Comparison of ENCODE assay signal across 11 mouse cellular contexts in the genomic region with DNA sequence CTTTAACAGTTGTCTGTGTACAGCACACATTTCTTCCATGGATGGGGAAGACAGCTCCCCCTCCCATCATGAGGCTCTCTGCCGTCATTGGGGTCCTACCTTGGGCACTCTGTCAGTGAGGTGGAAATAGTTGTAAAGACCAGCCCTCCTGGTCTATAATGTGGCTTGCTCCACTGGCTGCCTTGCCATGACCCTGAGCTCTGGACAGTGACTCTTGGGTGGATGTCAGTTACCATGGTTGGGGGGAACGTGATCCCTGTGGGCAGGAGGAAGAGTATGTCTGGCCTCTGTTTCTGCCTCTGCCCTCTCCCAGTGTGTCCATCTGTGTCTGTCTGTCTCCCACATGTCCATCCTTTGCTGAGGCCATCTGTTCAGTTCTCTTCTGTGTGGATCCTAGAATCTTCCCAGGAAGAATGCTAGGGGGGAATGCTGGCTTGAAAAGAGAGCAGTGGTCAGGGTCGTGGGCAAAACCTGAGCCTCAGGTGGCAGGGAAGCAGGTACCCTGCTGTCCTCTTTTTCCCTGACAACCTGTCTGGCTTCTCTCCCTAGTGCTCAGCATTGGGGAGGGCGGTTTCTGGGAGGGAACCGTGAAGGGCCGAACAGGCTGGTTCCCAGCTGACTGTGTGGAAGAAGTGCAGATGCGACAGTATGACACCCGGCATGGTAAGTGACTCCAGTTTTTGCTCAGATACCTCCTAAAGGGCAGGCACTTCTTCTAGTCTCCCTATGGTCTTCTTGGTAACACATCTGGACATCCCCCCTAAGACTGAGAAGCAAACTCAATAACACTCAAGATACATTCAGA. TPM values are rescaled to one million over a fixed set of nuclear protein-coding genes. Genes with fewer than 3 reads are reported as not detected.
DNase-seq lines count a peak whose midpoint lies in the region; ATAC-seq and TF ChIP-seq lines count a peak whose summit lies in the region.
"Had no signal": no experiment of that assay in that cellular context is flagged by ENCODE, and none has a peak within 500 bp of the region (broad histone marks: within the 10 kb centered on the region; RNA-seq: fewer than 3 reads in every experiment).

No protein-coding gene starts in this region.

- H3K4me2 ChIP-seq in kidney, postnatal 0 days (ENCODE audit: low read length), result peak overlapping the region; percentile 94
- peak overlapping the region; percentile 96 for H3K4me2 ChIP-seq in embryonic facial prominence, embryonic 12.5 days (replicated peaks)
- peak overlapping the region; percentile 95 for H3K4me2 ChIP-seq in intestine, embryonic 15.5 days (replicated peaks)
- peak overlapping the region; percentile 81 for H3K4me2 ChIP-seq in neural tube, embryonic 15.5 days

- H3K9me3 ChIP-seq in kidney, postnatal 0 days (replicated peaks; ENCODE audit: low read length), result no peaks in the 10 kb centered on the region
- no peaks in the 10 kb centered on the region for H3K9me3 ChIP-seq in embryonic facial prominence, embryonic 12.5 days
- no peaks in the 10 kb centered on the region for H3K9me3 ChIP-seq in intestine, embryonic 15.5 days
- H3K9me3 ChIP-seq in neural tube, embryonic 15.5 days (replicated peaks), result no peaks in the 10 kb centered on the region
- H3K9me3 ChIP-seq: liver, embryonic 13.5 days had no signal

- WGBS in kidney, postnatal 0 days, result 65% methylated on average over 8 of the region's 8 CpGs
- WGBS in embryonic facial prominence, embryonic 12.5 days, result 67% methylated on average over 8 of the region's 8 CpGs
- WGBS in intestine, embryonic 15.5 days, result 76% methylated on average over 8 of the region's 8 CpGs
- WGBS in neural tube, embryonic 15.5 days, result 76% methylated on average over 8 of the region's 8 CpGs

- no peak overlapping the region for H3K27ac ChIP-seq in kidney, postnatal 0 days
- H3K27ac ChIP-seq in embryonic facial prominence, embryonic 12.5 days, result no peak overlapping the region
- H3K27ac ChIP-seq in intestine, embryonic 15.5 days, result no peak overlapping the region
- H3K27ac ChIP-seq in neural tube, embryonic 15.5 days (replicated peaks), result no peak overlapping the region
- H3K27ac ChIP-seq: liver, embryonic 13.5 days had no signal

- peaks cover 4% of the 10 kb centered on the region; the same call in 1 of the 2 replicates for H3K4me1 ChIP-seq in kidney, postnatal 0 days (replicated peaks; ENCODE audit: insufficient read depth, low read length)
- peaks cover 10% of the 10 kb centered on the region for H3K4me1 ChIP-seq in embryonic facial prominence, embryonic 12.5 days
- H3K4me1 ChIP-seq in intestine, embryonic 15.5 days (replicated peaks), result 0 out of 2 replicates have a peak, but pooled peaks cover 8% of the 10 kb centered on the region
- H3K4me1 ChIP-seq in neural tube, embryonic 15.5 days, result peaks cover 15% of the 10 kb centered on the region

- DNase-seq in kidney, postnatal 0 days (ENCODE audit: low spot score), result no peak
- no peak for DNase-seq in kidney, adult 18-20 months
- DNase-seq in layer of hippocampus, postnatal 36 days, result no peak
- no peak for DNase-seq in embryo, embryonic 10 days (ENCODE audit: low spot score)
- DNase-seq in adrenal gland, postnatal 25 days, result no peak
- DNase-seq: gastrocnemius, postnatal 10 days; liver, embryonic 13.5 days; thymus, postnatal 4 days had no signal

- H3K4me3 ChIP-seq in kidney, postnatal 0 days (replicated peaks; ENCODE audit: low read depth, low read length), result peak overlapping the region; percentile 51; the same call in 1 of the 2 replicates
- peak overlapping the region; percentile 71 for H3K4me3 ChIP-seq in embryonic facial prominence, embryonic 12.5 days
- peak overlapping the region; percentile 59; the same call in 1 of the 2 replicates for H3K4me3 ChIP-seq in intestine, embryonic 15.5 days (replicated peaks)
- peak overlapping the region; percentile 54 for H3K4me3 ChIP-seq in neural tube, embryonic 15.5 days (replicated peaks)

- no peak overlapping the region for H3K9ac ChIP-seq in kidney, postnatal 0 days (ENCODE audit: low read depth, low read length)
- H3K9ac ChIP-seq in embryonic facial prominence, embryonic 12.5 days, result peak overlapping the region; percentile 74; the same call in 1 of the 2 replicates
- H3K9ac ChIP-seq in intestine, embryonic 15.5 days, result no peak overlapping the region
- H3K9ac ChIP-seq in neural tube, embryonic 15.5 days (replicated peaks), result peak overlapping the region; percentile 65; the same call in 1 of the 2 replicates
- H3K9ac ChIP-seq: liver, embryonic 13.5 days had no signal

- ATAC-seq in kidney, postnatal 0 days (replicated peaks; ENCODE audit: low FRiP score, low read depth), result no peak
- ATAC-seq in embryonic facial prominence, embryonic 12.5 days (ENCODE audit: insufficient number of reproducible peaks, insufficient read depth, low FRiP score, low TSS enrichment), result no peak
- ATAC-seq in intestine, embryonic 15.5 days, result no peak
- ATAC-seq in neural tube, embryonic 15.5 days (ENCODE audit: low FRiP score), result no peak

- peaks cover 14% of the 10 kb centered on the region; the same call in 1 of the 2 replicates for H3K27me3 ChIP-seq in kidney, postnatal 0 days (ENCODE audit: insufficient read depth, low read length)
- H3K27me3 ChIP-seq in embryonic facial prominence, embryonic 12.5 days, result peaks cover 43% of the 10 kb centered on the region
- peaks cover 28% of the 10 kb centered on the region for H3K27me3 ChIP-seq in intestine, embryonic 15.5 days (replicated peaks)
- peaks cover 27% of the 10 kb centered on the region for H3K27me3 ChIP-seq in neural tube, embryonic 15.5 days (replicated peaks)

- no peak for TF ChIP-seq CTCF in kidney, postnatal 0 days (IDR thresholded peaks at IDR 0.05; ENCODE audit: low read depth)

- H3K36me3 ChIP-seq in kidney, postnatal 0 days (ENCODE audit: insufficient read depth, low read length), result no peaks in the 10 kb centered on the region
- H3K36me3 ChIP-seq in embryonic facial prominence, embryonic 12.5 days, result no peaks in the 10 kb centered on the region
- H3K36me3 ChIP-seq in intestine, embryonic 15.5 days, result no peaks in the 10 kb centered on the region
- H3K36me3 ChIP-seq in neural tube, embryonic 15.5 days, result peaks cover 22% of the 10 kb centered on the region; the same call in 1 of the 2 replicates

RNA-seq across cellular contexts. Expression of gene Shank3, which starts 25.4 kb away (rescaled TPM):
- 1.0 and 1.2 TPM in 2 replicates for polyA plus RNA-seq in kidney, postnatal 0 days (2015; fragmentation: Nextera tagmentation; extraction: Ambion mirVana)
- 3.0 and 4.7 TPM in 2 replicates for polyA plus RNA-seq in embryonic facial prominence, embryonic 12.5 days (2016; fragmentation: Nextera tagmentation; extraction: Ambion mirVana)
- 1.2 and 1.3 TPM in 2 replicates for polyA plus RNA-seq in intestine, embryonic 15.5 days (2015; fragmentation: Nextera tagmentation; extraction: Ambion mirVana)
- 8.9 and 9.5 TPM in 2 replicates for polyA plus RNA-seq in neural tube, embryonic 15.5 days (2015; fragmentation: Nextera tagmentation; extraction: Ambion mirVana)
- total RNA-seq in layer of hippocampus, postnatal 36 days (2021), result 100 to 1,000 TPM; 244 to 255 TPM
- 34.3 and 52.2 TPM in 2 replicates for total RNA-seq in adrenal gland, postnatal 25 days (2021)

RNA-seq across cellular contexts. Expression of gene Acr, which starts 43.3 kb away (rescaled TPM):
- not detected in 2 replicates for polyA plus RNA-seq in kidney, postnatal 0 days (2015; fragmentation: Nextera tagmentation; extraction: Ambion mirVana)
- polyA plus RNA-seq in embryonic facial prominence, embryonic 12.5 days (2016; fragmentation: Nextera tagmentation; extraction: Ambion mirVana), result 0.23 and 0.41 TPM in 2 replicates
- polyA plus RNA-seq in intestine, embryonic 15.5 days (2015; fragmentation: Nextera tagmentation; extraction: Ambion mirVana), result not detected in 2 replicates
- polyA plus RNA-seq in neural tube, embryonic 15.5 days (2015; fragmentation: Nextera tagmentation; extraction: Ambion mirVana), result 0.31 and 0.95 TPM in 2 replicates
- 1 to 10 TPM in 1 of 2 experiments, under 1 TPM in 1; 0.91 to 1.2 TPM for total RNA-seq in layer of hippocampus, postnatal 36 days (2021)
- total RNA-seq in adrenal gland, postnatal 25 days (2021), result 0.46 TPM in 1 of 2 replicates, not detected in the other

RNA-seq across cellular contexts. Expression of gene Arsa, which starts 47.6 kb away (rescaled TPM):
- 13.0 and 13.9 TPM in 2 replicates for polyA plus RNA-seq in kidney, postnatal 0 days (2015; fragmentation: Nextera tagmentation; extraction: Ambion mirVana)
- polyA plus RNA-seq in embryonic facial prominence, embryonic 12.5 days (2016; fragmentation: Nextera tagmentation; extraction: Ambion mirVana), result 18.0 and 18.2 TPM in 2 replicates
- 22.5 and 26.0 TPM in 2 replicates for polyA plus RNA-seq in intestine, embryonic 15.5 days (2015; fragmentation: Nextera tagmentation; extraction: Ambion mirVana)
- 27.4 and 29.2 TPM in 2 replicates for polyA plus RNA-seq in neural tube, embryonic 15.5 days (2015; fragmentation: Nextera tagmentation; extraction: Ambion mirVana)
- 10 to 100 TPM; 28.6 to 30.6 TPM for total RNA-seq in layer of hippocampus, postnatal 36 days (2021)
- 21.8 and 22.2 TPM in 2 replicates for total RNA-seq in adrenal gland, postnatal 25 days (2021)

Comparison
In these comparisons a context has a peak if more than half of its experiments do, and no peak if none do; other contexts are left out.
1. H3K9ac ChIP-seq: peak in embryonic facial prominence, embryonic 12.5 days (single experiment) and neural tube, embryonic 15.5 days (single experiment); none in kidney, postnatal 0 days (single experiment) and intestine, embryonic 15.5 days (single experiment).
2. Peak in every context shown above with its lines, with median percentiles within 50 percentile points of each other: H3K4me2 ChIP-seq and H3K4me3 ChIP-seq.